Mouse (Mus musculus): ENCODE results near the gene Cd59a. TPM values are rescaled to one million over a fixed set of nuclear protein-coding genes. Genes with fewer than 3 reads are reported as not detected.
A peak's percentile ranks its signal among the peaks of the same experiment; 100 is the strongest.

Gene Cd59a
- polyA plus RNA-seq, 1 experiment from 2014 or later: 27.4 TPM

- no peak overlapping the region for H3K4me3 ChIP-seq (replicated peaks)
- no peaks in the 10 kb centered on the region for H3K9me3 ChIP-seq (replicated peaks)
- peaks cover 12% of the 10 kb centered on the region for H3K4me1 ChIP-seq
- no peak overlapping the region for H3K9ac ChIP-seq
- H3K27me3 ChIP-seq: no peaks in the 10 kb centered on the region
- H3K4me2 ChIP-seq (replicated peaks): no peak overlapping the region
- ATAC-seq (ENCODE audit: insufficient number of reproducible peaks, low FRiP score, low TSS enrichment, low read depth): no peak
- no peaks in the 10 kb centered on the region for H3K36me3 ChIP-seq
- WGBS: 66% methylated on average over 5 of the region's 5 CpGs
- no peak overlapping the region for H3K27ac ChIP-seq (replicated peaks)
These were observed 28.5 kb downstream of the Cd59a start for GRCm38 (mm10) chr2:104124071-104124470.

GRCm38 (mm10) chr2:104128803-104129531 lies 33.4 kb downstream of the Cd59a start:
- no peak overlapping the region for H3K9ac ChIP-seq
- no peak for ATAC-seq (ENCODE audit: insufficient number of reproducible peaks, low FRiP score, low TSS enrichment, low read depth)

GRCm38 (mm10) chr2:104130165-104130564 lies 34.6 kb downstream of the Cd59a start:
- 56% methylated on average over 6 of the region's 6 CpGs for WGBS
- no peak for ATAC-seq (ENCODE audit: insufficient number of reproducible peaks, low FRiP score, low TSS enrichment, low read depth)

More at GRCm38 (mm10) chr2:104128803-104129531, 33.4 kb downstream of the Cd59a start:
- Histone ChIP-seq H3K9me3 (replicated peaks) (no peaks in the 10 kb centered on the region), H3K4me3 (replicated peaks) (no peak overlapping the region), H3K4me2 (replicated peaks) (no peak overlapping the region), H3K4me1 (no peaks in the 10 kb centered on the region), H3K27me3 (no peaks in the 10 kb centered on the region), H3K27ac (replicated peaks) (no peak overlapping the region), H3K36me3 (no peaks in the 10 kb centered on the region)
- 78% methylated on average over 13 of the region's 13 CpGs for WGBS

DNA sequence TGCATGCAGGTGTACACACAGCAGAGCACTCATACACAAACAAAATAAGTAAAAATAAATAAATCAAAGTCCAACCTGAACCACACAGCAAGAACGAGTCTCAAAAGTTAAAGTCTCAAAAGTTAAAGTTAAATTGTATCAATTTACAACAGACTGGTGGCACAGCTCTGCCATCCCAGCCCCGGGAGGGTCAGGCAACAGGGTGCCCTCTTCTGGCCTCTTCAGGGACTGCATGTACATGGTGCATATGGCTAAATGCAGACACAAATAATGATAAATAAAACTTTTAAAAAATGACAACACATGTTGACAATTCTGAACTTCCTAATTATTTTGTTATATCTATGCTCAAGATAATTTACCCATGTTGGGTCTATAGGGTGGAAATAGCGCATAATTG lies 35.4 kb downstream of the Cd59a start:
- H3K4me2 ChIP-seq (replicated peaks): no peak overlapping the region
- H3K27me3 ChIP-seq: no peaks in the 10 kb centered on the region
- H3K9ac ChIP-seq: no peak overlapping the region
- no peak overlapping the region for H3K27ac ChIP-seq (replicated peaks)
- no peaks in the 10 kb centered on the region for H3K4me1 ChIP-seq
- WGBS: 61% methylated on average over 3 of the region's 3 CpGs
- H3K4me3 ChIP-seq (replicated peaks): no peak overlapping the region
- ATAC-seq (ENCODE audit: insufficient number of reproducible peaks, low FRiP score, low TSS enrichment, low read depth): no peak
- no peaks in the 10 kb centered on the region for H3K36me3 ChIP-seq
- no peaks in the 10 kb centered on the region for H3K9me3 ChIP-seq (replicated peaks)

More at GRCm38 (mm10) chr2:104130165-104130564, 34.6 kb downstream of the Cd59a start:
- Histone ChIP-seq H3K9ac (no peak overlapping the region), H3K27ac (replicated peaks) (no peak overlapping the region), H3K27me3 (no peaks in the 10 kb centered on the region), H3K4me1 (no peaks in the 10 kb centered on the region), H3K4me2 (replicated peaks) (no peak overlapping the region), H3K4me3 (replicated peaks) (no peak overlapping the region), H3K36me3 (no peaks in the 10 kb centered on the region), H3K9me3 (replicated peaks) (no peaks in the 10 kb centered on the region)

DNA sequence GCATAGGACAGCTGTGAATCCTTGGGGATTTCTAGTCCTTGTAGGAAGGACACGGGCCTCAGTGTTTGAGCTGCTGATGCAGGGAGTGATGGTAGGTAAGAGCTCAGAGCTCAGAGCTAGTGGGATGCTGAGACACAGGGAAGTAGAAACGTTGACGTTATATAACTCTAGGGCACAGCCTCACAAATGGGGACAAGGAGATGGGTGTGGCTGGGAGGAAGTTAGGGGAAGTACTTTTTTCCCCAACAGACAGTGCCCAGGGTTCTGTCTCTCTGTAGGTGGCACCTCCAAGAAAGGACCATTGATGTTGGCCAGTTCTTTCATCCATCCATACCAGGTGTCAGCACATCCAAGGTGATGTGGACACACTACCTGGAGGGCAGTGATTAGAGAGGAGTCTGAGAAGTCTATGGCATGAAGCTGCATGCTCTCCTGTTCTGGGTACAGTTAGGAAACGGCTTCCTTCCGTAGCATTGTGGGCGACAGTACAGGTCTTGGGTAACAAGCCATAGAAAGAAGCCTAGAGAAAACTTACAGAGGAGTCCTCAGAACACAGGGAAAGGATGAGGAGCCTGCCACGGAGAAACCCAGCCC lies 36.8 kb downstream of the Cd59a start:
- Histone ChIP-seq H3K4me1 (no peaks in the 10 kb centered on the region), H3K27ac (replicated peaks) (no peak overlapping the region), H3K9me3 (replicated peaks) (no peaks in the 10 kb centered on the region), H3K27me3 (no peaks in the 10 kb centered on the region), H3K9ac (no peak overlapping the region), H3K4me3 (replicated peaks) (no peak overlapping the region), H3K36me3 (no peaks in the 10 kb centered on the region), H3K4me2 (replicated peaks) (no peak overlapping the region)
- WGBS: 68% methylated on average over 7 of the region's 7 CpGs
- no peak for ATAC-seq (ENCODE audit: insufficient number of reproducible peaks, low FRiP score, low TSS enrichment, low read depth)

DNA sequence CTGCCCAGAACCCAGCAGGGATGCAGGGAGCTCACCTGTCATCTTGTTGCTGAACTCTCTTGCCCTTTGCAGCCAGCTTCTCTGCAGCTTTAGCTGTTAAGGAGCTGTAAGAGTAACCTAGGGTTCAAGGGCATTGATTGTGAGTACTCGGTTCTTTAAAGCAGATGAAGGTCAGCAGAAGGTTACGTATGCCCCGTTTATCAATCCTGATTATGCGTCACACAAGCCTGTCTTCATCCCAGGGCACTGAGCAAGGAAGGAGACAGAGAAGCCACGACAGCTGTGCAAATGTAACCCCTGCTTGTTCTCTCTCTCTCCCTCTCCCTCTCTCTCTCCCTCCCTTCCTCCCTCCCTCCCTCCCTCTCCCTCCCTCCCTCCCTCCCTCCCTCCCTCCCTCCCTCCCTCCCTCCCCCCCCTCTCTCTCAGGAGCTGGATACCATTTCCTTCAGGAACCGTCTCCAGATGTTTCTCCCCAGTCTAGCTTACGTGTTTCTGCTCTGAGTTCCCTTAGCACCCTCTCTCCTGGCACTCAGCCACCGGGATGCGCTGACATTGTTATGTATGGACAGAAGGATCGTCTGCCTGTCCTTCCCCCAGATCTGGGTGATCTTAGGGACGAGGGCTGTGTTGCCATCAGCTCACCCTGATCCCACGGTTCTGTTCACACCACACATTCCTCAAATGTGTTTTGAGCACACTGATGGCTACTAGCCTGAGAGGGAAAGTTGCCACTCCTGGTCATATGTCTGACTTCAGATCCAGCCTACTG lies 37.6 kb downstream of the Cd59a start:
- WGBS: 24% methylated on average over 12 of the region's 12 CpGs
- Histone ChIP-seq H3K27me3 (no peaks in the 10 kb centered on the region), H3K36me3 (no peaks in the 10 kb centered on the region), H3K4me2 (replicated peaks) (no peak overlapping the region), H3K9ac (no peak overlapping the region), H3K4me3 (replicated peaks) (no peak overlapping the region), H3K9me3 (replicated peaks) (no peaks in the 10 kb centered on the region), H3K4me1 (no peaks in the 10 kb centered on the region), H3K27ac (replicated peaks) (no peak overlapping the region)
- no peak for ATAC-seq (ENCODE audit: insufficient number of reproducible peaks, low FRiP score, low TSS enrichment, low read depth)

DNA sequence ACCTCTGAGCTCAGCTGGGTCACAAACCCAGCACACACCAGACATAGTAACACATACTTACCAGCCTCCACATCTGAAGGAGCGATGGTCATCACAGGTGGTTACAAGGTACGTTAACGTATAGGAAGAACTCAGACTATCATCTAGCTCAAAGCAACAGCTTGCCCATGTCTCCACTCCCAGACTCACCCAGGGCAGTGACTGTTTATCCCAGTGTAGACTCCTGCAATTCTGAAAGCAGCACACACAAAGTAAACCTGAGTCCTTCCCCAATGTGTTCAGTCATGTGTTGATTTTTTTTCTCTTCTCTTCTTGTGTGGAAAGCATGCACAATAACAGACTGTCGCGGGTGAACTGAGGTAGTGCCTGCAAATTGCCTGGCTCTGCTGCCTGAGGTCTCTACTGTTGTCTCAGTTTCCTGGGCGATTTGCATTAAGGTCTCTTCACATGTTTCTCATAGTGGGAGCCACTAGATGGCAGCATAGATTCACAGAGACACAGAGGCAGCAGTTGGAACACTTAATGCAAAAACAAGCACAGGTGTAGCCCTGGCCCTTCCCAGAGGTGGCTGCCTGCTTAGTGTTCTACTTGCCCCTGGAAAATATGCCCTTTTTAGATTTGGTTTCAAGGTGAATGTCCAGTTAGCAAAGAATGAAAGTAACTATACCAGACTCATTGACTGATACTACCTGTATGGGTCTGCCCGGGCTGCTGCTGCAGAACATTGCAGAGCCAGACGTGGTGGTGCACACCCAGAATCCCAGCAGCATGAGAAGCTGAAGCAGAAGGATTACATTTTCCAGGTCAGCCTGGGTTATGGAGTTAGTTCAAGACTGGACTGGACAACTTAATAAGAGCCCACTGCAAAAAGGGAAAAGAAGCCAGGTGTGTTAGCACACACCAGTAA lies 38.8 kb downstream of the Cd59a start:
- Histone ChIP-seq H3K4me2 (replicated peaks) (no peak overlapping the region), H3K4me3 (replicated peaks) (no peak overlapping the region), H3K27me3 (no peaks in the 10 kb centered on the region), H3K27ac (replicated peaks) (no peak overlapping the region), H3K9ac (no peak overlapping the region), H3K9me3 (replicated peaks) (no peaks in the 10 kb centered on the region), H3K4me1 (no peaks in the 10 kb centered on the region), H3K36me3 (no peaks in the 10 kb centered on the region)
- ATAC-seq (ENCODE audit: insufficient number of reproducible peaks, low FRiP score, low TSS enrichment, low read depth): no peak
- 43% methylated on average over 8 of the region's 8 CpGs for WGBS

- no peaks in the 10 kb centered on the region for H3K27me3 ChIP-seq
- no peak overlapping the region for H3K9ac ChIP-seq
- no peaks in the 10 kb centered on the region for H3K36me3 ChIP-seq
- no peak overlapping the region for H3K27ac ChIP-seq (replicated peaks)
- no peak overlapping the region for H3K4me3 ChIP-seq (replicated peaks)
- H3K9me3 ChIP-seq (replicated peaks): no peaks in the 10 kb centered on the region
- WGBS: 65% methylated on average over 2 of the region's 2 CpGs
- H3K4me1 ChIP-seq: no peaks in the 10 kb centered on the region
- H3K4me2 ChIP-seq (replicated peaks): no peak overlapping the region
- ATAC-seq (ENCODE audit: insufficient number of reproducible peaks, low FRiP score, low TSS enrichment, low read depth): peak; percentile 39
These were observed 40.3 kb downstream of the Cd59a start for GRCm38 (mm10) chr2:104135920-104136319.

DNA sequence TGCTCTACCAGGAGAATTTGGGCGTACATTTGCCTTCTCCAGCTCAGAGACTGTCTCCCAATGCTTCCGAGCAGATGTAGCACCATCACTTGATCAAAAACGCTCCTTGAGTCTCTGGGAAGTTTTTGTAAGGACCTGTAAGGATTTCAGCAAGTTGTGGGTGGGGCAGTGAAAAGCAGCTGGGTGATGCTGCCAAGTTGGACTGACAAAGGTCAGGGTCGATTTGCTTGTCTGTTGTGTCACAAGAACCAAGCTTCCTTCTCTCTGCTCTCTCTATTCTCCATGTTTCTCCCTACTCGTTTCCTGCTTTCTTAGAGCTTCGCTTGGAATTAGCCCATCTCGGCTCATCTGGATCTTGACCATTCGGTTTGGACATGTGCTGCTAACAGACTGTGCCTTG lies 46.5 kb downstream of the Cd59a start:
- WGBS: 89% methylated on average over 8 of the region's 8 CpGs
- H3K9ac ChIP-seq: no peak overlapping the region
- no peak overlapping the region for H3K4me3 ChIP-seq (replicated peaks)
- no peaks in the 10 kb centered on the region for H3K9me3 ChIP-seq (replicated peaks)
- H3K27ac ChIP-seq (replicated peaks): no peak overlapping the region
- no peaks in the 10 kb centered on the region for H3K27me3 ChIP-seq
- no peak for ATAC-seq (ENCODE audit: insufficient number of reproducible peaks, low FRiP score, low TSS enrichment, low read depth)
- H3K4me1 ChIP-seq: no peaks in the 10 kb centered on the region
- H3K4me2 ChIP-seq (replicated peaks): no peak overlapping the region
- H3K36me3 ChIP-seq: no peaks in the 10 kb centered on the region

GRCm38 (mm10) chr2:104144004-104144403 lies 48.4 kb downstream of the Cd59a start:
- Histone ChIP-seq H3K27me3 (no peaks in the 10 kb centered on the region), H3K4me1 (no peaks in the 10 kb centered on the region), H3K9ac (no peak overlapping the region), H3K9me3 (replicated peaks) (no peaks in the 10 kb centered on the region), H3K4me3 (replicated peaks) (no peak overlapping the region), H3K27ac (replicated peaks) (no peak overlapping the region), H3K4me2 (replicated peaks) (no peak overlapping the region), H3K36me3 (no peaks in the 10 kb centered on the region)
- 87% methylated on average over 12 of the region's 12 CpGs for WGBS
- ATAC-seq (ENCODE audit: insufficient number of reproducible peaks, low FRiP score, low TSS enrichment, low read depth): no peak

DNA sequence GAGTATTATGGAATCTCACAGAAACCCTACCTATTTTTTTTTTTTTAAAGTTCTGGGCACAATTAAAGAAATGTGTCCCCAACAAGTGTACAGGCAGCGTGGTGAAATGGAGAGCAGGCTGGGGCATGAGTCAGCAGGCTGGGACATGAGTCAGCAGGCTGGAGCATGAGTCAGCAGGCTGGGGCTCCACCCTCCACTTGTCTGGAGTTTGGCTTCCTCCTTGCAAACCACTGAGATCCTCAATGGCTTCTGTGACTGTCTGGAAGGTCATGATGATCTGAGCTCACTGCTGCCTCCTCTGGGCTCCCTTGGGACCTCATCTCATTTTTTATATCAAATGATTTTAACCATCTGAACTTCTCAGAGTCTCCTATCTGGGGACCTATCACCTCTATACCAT lies 50.4 kb downstream of the Cd59a start:
- Histone ChIP-seq H3K27me3 (no peaks in the 10 kb centered on the region), H3K36me3 (no peaks in the 10 kb centered on the region), H3K4me1 (peaks cover 4% of the 10 kb centered on the region; the same call in 1 of the 2 replicates), H3K27ac (replicated peaks) (no peak overlapping the region), H3K9me3 (replicated peaks) (no peaks in the 10 kb centered on the region), H3K4me3 (replicated peaks) (no peak overlapping the region), H3K4me2 (replicated peaks) (no peak overlapping the region), H3K9ac (no peak overlapping the region)
- no peak for ATAC-seq (ENCODE audit: insufficient number of reproducible peaks, low FRiP score, low TSS enrichment, low read depth)
- 61% methylated on average over 1 of the region's 1 CpGs for WGBS

All from embryonic facial prominence, embryonic 15.5 days (tissue).